Mouse (Mus musculus): ENCODE measurements around the gene Ldb3. TPM values are rescaled to one million over a fixed set of nuclear protein-coding genes. Genes with fewer than 3 reads are reported as not detected.

Gene Ldb3
- total RNA-seq, 2 experiments from 2014 or later = not detected

GRCm38 (mm10) chr14:34566530-34566929 is 22.0 kb downstream of the Ldb3 start:
- no peak for ATAC-seq (replicated peaks; ENCODE audit: low FRiP score, low TSS enrichment, poor library complexity, severe bottlenecking)

GRCm38 (mm10) chr14:34565711-34566110 is 22.8 kb downstream of the Ldb3 start:
- no peak for ATAC-seq (replicated peaks; ENCODE audit: low FRiP score, low TSS enrichment, poor library complexity, severe bottlenecking)

- no peak for ATAC-seq (replicated peaks; ENCODE audit: low FRiP score, low TSS enrichment, poor library complexity, severe bottlenecking)
Measured at GRCm38 (mm10) chr14:34564646-34565045, 23.8 kb downstream of the Ldb3 start.

- ATAC-seq (replicated peaks; ENCODE audit: low FRiP score, low TSS enrichment, poor library complexity, severe bottlenecking) = no peak
Measured at GRCm38 (mm10) chr14:34562393-34562792, 26.1 kb downstream of the Ldb3 start.

GRCm38 (mm10) chr14:34561647-34562046 is 26.8 kb downstream of the Ldb3 start:
- no peak for ATAC-seq (replicated peaks; ENCODE audit: low FRiP score, low TSS enrichment, poor library complexity, severe bottlenecking)

GRCm38 (mm10) chr14:34558947-34559346 is 29.5 kb downstream of the Ldb3 start:
- no peak for ATAC-seq (replicated peaks; ENCODE audit: low FRiP score, low TSS enrichment, poor library complexity, severe bottlenecking)

GRCm38 (mm10) chr14:34555211-34555610 is 33.3 kb downstream of the Ldb3 start:
- ATAC-seq (replicated peaks; ENCODE audit: low FRiP score, low TSS enrichment, poor library complexity, severe bottlenecking) = no peak

GRCm38 (mm10) chr14:34554047-34554446 is 34.4 kb downstream of the Ldb3 start:
- no peak for ATAC-seq (replicated peaks; ENCODE audit: low FRiP score, low TSS enrichment, poor library complexity, severe bottlenecking)

GRCm38 (mm10) chr14:34553470-34553869 is 35.0 kb downstream of the Ldb3 start:
- no peak for ATAC-seq (replicated peaks; ENCODE audit: low FRiP score, low TSS enrichment, poor library complexity, severe bottlenecking)

GRCm38 (mm10) chr14:34552226-34552625 is 36.3 kb downstream of the Ldb3 start:
- no peak for ATAC-seq (replicated peaks; ENCODE audit: low FRiP score, low TSS enrichment, poor library complexity, severe bottlenecking)

GRCm38 (mm10) chr14:34549004-34549671 is 39.3 kb downstream of the Ldb3 start:
- ATAC-seq (replicated peaks; ENCODE audit: low FRiP score, low TSS enrichment, poor library complexity, severe bottlenecking) = peak; percentile 89

- ATAC-seq (replicated peaks; ENCODE audit: low FRiP score, low TSS enrichment, poor library complexity, severe bottlenecking) = peak; percentile 25; the same call in 1 of the 2 replicates
Measured at GRCm38 (mm10) chr14:34548391-34549001, 40.0 kb downstream of the Ldb3 start.

- no peak for ATAC-seq (replicated peaks; ENCODE audit: low FRiP score, low TSS enrichment, poor library complexity, severe bottlenecking)
Measured at GRCm38 (mm10) chr14:34544545-34544944, 43.9 kb downstream of the Ldb3 start.

- ATAC-seq (replicated peaks; ENCODE audit: low FRiP score, low TSS enrichment, poor library complexity, severe bottlenecking) = no peak
Measured at GRCm38 (mm10) chr14:34544001-34544400, 44.5 kb downstream of the Ldb3 start.

GRCm38 (mm10) chr14:34543596-34543995 is 44.9 kb downstream of the Ldb3 start:
- ATAC-seq (replicated peaks; ENCODE audit: low FRiP score, low TSS enrichment, poor library complexity, severe bottlenecking) = no peak

- 0 out of 2 replicates have a peak, but pooled peaks have one; percentile 25 for ATAC-seq (replicated peaks; ENCODE audit: low FRiP score, low TSS enrichment, poor library complexity, severe bottlenecking)
Measured at GRCm38 (mm10) chr14:34541896-34542295, 46.6 kb downstream of the Ldb3 start.

GRCm38 (mm10) chr14:34540685-34541162 is 47.8 kb downstream of the Ldb3 start:
- ATAC-seq (replicated peaks; ENCODE audit: low FRiP score, low TSS enrichment, poor library complexity, severe bottlenecking) = peak; percentile 77

GRCm38 (mm10) chr14:34535883-34536282 is 52.6 kb downstream of the Ldb3 start:
- ATAC-seq (replicated peaks; ENCODE audit: low FRiP score, low TSS enrichment, poor library complexity, severe bottlenecking) = no peak

- ATAC-seq (replicated peaks; ENCODE audit: low FRiP score, low TSS enrichment, poor library complexity, severe bottlenecking) = no peak
Measured at GRCm38 (mm10) chr14:34533537-34533936, 54.9 kb downstream of the Ldb3 start.

GRCm38 (mm10) chr14:34532536-34532935 is 55.9 kb downstream of the Ldb3 start:
- ATAC-seq (replicated peaks; ENCODE audit: low FRiP score, low TSS enrichment, poor library complexity, severe bottlenecking) = no peak

- ATAC-seq (replicated peaks; ENCODE audit: low FRiP score, low TSS enrichment, poor library complexity, severe bottlenecking) = no peak
Measured at GRCm38 (mm10) chr14:34528804-34529203, 59.7 kb downstream of the Ldb3 start.

Measured in megakaryocyte-erythroid progenitor cell, adult 5-6 weeks (primary cell).